Comparison of ENCODE assay signal across 8 mouse cellular contexts in the genomic region with DNA sequence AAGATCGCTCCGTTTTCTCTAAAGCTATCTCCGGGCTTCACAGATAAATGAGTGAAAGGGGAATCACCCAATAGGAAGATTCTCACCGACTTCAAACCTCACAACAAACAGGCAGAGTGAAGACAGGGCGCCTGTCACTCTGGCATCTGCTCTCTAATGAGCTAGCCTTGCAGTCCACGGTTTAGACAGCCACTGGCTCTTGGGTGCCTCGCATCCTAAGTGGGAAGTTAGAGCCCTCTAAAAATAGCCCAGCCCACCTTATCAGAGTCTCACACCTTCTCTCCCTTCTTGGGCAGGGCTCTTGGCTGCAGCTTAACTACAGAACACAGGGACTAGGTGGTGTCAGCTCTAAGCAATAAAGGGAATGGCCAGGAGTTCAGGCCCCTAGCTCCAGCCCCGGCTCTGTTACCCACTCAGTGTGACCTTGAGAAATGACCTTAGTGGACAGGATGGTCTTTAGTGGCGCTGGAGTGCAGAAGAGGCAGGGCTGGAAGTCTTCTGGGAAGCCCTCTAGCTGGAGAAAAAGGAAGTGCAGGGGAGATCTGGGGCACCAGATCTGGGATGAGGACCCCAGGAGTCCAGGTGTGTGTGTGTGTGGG. TPM values are rescaled to one million over a fixed set of nuclear protein-coding genes. Genes with fewer than 3 reads are reported as not detected.
DNase-seq lines count a peak whose midpoint lies in the region; ATAC-seq and TF ChIP-seq lines count a peak whose summit lies in the region.

No protein-coding gene starts in this region.

- H3K4me3 ChIP-seq in left cerebral cortex, adult 2 months, result peak overlapping the region; percentile 74

- no peak for DNase-seq in left cerebral cortex, adult 2 months (ENCODE audit: extremely low spot score in 1 of 2, low spot score in 2 of 2)
- no peak for DNase-seq in left cerebral cortex, adult 11 months (ENCODE audit: low spot score)
- peak; percentile 61 for DNase-seq in MN1 (ENCODE audit: low spot score)
- peak; percentile 78 for DNase-seq in cerebellum, postnatal 14 days
- DNase-seq in lung, postnatal 14 days, result peak; percentile 28
- no peak for DNase-seq in gastrocnemius, adult 8-10 months (ENCODE audit: low spot score in 2 of 2)

- intact Hi-C loops in left cerebral cortex, adult 2 months (cut with DNase I), result loop anchor here (5.0 kb wide), 1 partner anchor 87 kb away; no protein-coding TSS in a partner anchor

- peak overlapping the region; percentile 95 for H3K27ac ChIP-seq in left cerebral cortex, adult 2 months

- peak; percentile 54 to 59; a peak in 3 of 4 replicates for ATAC-seq in hematopoietic stem cell, adult 5-6 weeks (replicated peaks in 1 of 2; ENCODE audit: insufficient read depth in 1 of 2, low FRiP score in 2 of 2, low TSS enrichment in 1 of 2, low read depth in 1 of 2, poor library complexity in 2 of 2, severe bottlenecking in 2 of 2)
- no peak for ATAC-seq in monocyte, adult 5-6 weeks (replicated peaks; ENCODE audit: insufficient number of reproducible peaks, low FRiP score, low TSS enrichment, poor library complexity, severe bottlenecking)

- TF ChIP-seq CTCF in left cerebral cortex, adult 2 months (IDR thresholded peaks at IDR 0.05), result peak; percentile 64

RNA-seq across cellular contexts. Expression of gene Tmod1, which starts 2.0 kb away (rescaled TPM):
- 10 to 100 TPM; 45.5 to 49.1 TPM for total RNA-seq in left cerebral cortex, adult 2 months (2021)
- total RNA-seq in hematopoietic stem cell, adult 5-6 weeks (2017), result 0.10 and 0.19 TPM in 2 replicates
- 0.39 to 2.5 TPM (median 1.6 TPM) in 3 replicates for total RNA-seq in monocyte, adult 5-6 weeks (2017)
- 100 to 1,000 TPM; 175 to 195 (median 187) TPM for total RNA-seq in gastrocnemius, adult 8-10 months (2022)

Comparison
In these comparisons a context has a peak if more than half of its experiments do, and no peak if none do; other contexts are left out.
1. DNase-seq: peak in MN1 (single experiment), cerebellum, postnatal 14 days (2 of 2) and lung, postnatal 14 days (single experiment); none in left cerebral cortex, adult 2 months (0 of 2), left cerebral cortex, adult 11 months (single experiment) and gastrocnemius, adult 8-10 months (0 of 2).
2. RNA of gene Tmod1, which starts 2.0 kb away (total RNA-seq): 175 to 195 TPM in gastrocnemius, adult 8-10 months and 45.5 to 49.1 TPM in left cerebral cortex, adult 2 months; 0.39 to 2.5 TPM in monocyte, adult 5-6 weeks and 0.10 to 0.19 TPM in hematopoietic stem cell, adult 5-6 weeks; every median in the first group is over 10 times any median in the second.